Mouse (Mus musculus) heart, embryonic 15.5 days (tissue): Measurements from ENCODE around the gene Stxbp3. TPM values are rescaled to one million over a fixed set of nuclear protein-coding genes. Genes with fewer than 3 reads are reported as not detected.

ENCODE experiments used
- ATAC-seq: fragments of 200-750 bp; cut with Nextera tagmentation; replicated peaks from 2 replicates; pipeline ENCODE4 v1.8.0; 2017; ENCODE audit warnings: low read depth, moderate TSS enrichment; ENCODE audit not compliant: insufficient number of reproducible peaks, insufficient read depth, low FRiP score
- H3K27ac ChIP-seq: fragments of 300-500 bp; sonication (generic); 2 replicates; pipeline ENCODE4 v1.5.1; 2015; ENCODE audit warnings: mild to moderate bottlenecking, inconsistent platforms
- H3K27me3 ChIP-seq: fragments of 300-500 bp; sonication (generic); 2 replicates; pipeline ENCODE4 v1.6.1; 2015; ENCODE audit warnings: inconsistent platforms
- H3K36me3 ChIP-seq: fragments of 300-500 bp; sonication (generic); 2 replicates; pipeline ENCODE4 v1.6.1; 2015; ENCODE audit warnings: mild to moderate bottlenecking, inconsistent platforms
- H3K4me1 ChIP-seq: fragments of 300-500 bp; sonication (generic); replicated peaks from 2 replicates; pipeline ENCODE4 v1.6.1; 2015; ENCODE audit warnings: inconsistent platforms
- H3K4me2 ChIP-seq: fragments of 300-500 bp; sonication (generic); 2 replicates; pipeline ENCODE4 v1.6.1; 2015; ENCODE audit warnings: inconsistent platforms, mild to moderate bottlenecking, moderate library complexity
- H3K4me3 ChIP-seq: fragments of 300-500 bp; sonication (generic); 2 replicates; pipeline ENCODE4 v1.5.1; 2015; ENCODE audit warnings: mild to moderate bottlenecking, inconsistent platforms
- H3K9ac ChIP-seq: fragments of 300-500 bp; sonication (generic); 2 replicates; pipeline ENCODE4 v1.6.1; 2015; ENCODE audit warnings: mild to moderate bottlenecking, inconsistent platforms
- H3K9me3 ChIP-seq: fragments of 300-500 bp; sonication (generic); replicated peaks from 2 replicates; pipeline ENCODE4 v1.6.1; 2016; ENCODE audit warnings: inconsistent platforms
- WGBS: fragments of 180-500 bp; shearing (Covaris S2); methylation state at CpG from one replicate; pipeline ENCODE4 v1.1.7; 2015; ENCODE audit warnings: mixed read lengths; 5-methylcytosine and 5-hydroxymethylcytosine counted together
- polyA plus RNA-seq: library from polyadenylated mRNA; unstranded; fragments of >200 nt; fragmentation: Nextera tagmentation; extraction: Ambion mirVana; gene quantifications from 2 replicates; pipeline ENCODE4 v1.2.1, GENCODE M21; 2015

Stxbp3 gene
- polyA plus RNA-seq, 1 experiment from 2014 or later = 29.9 TPM

GRCm38 (mm10) chr3:108794780-108795179 is 45.5 kb downstream of the Stxbp3 start:
- peaks cover 40% of the 10 kb centered on the region for H3K36me3 ChIP-seq
- no peaks in the 10 kb centered on the region for H3K4me1 ChIP-seq
- no peak overlapping the region for H3K9ac ChIP-seq
- no peaks in the 10 kb centered on the region for H3K27me3 ChIP-seq
- 90% methylated on average over 9 of the region's 9 CpGs for WGBS
- H3K4me2 ChIP-seq = no peak overlapping the region
- no peak for ATAC-seq
- no peaks in the 10 kb centered on the region for H3K9me3 ChIP-seq
- no peak overlapping the region for H3K27ac ChIP-seq
- no peak overlapping the region for H3K4me3 ChIP-seq

- no peak overlapping the region for H3K4me2 ChIP-seq
- H3K9me3 ChIP-seq = no peaks in the 10 kb centered on the region
- ATAC-seq = no peak
- H3K27me3 ChIP-seq = no peaks in the 10 kb centered on the region
- H3K27ac ChIP-seq = no peak overlapping the region
- no peak overlapping the region for H3K9ac ChIP-seq
- peaks cover 4% of the 10 kb centered on the region for H3K4me1 ChIP-seq
- H3K36me3 ChIP-seq = peaks cover 29% of the 10 kb centered on the region
- no peak overlapping the region for H3K4me3 ChIP-seq
These were observed 47.9 kb downstream of the Stxbp3 start for GRCm38 (mm10) chr3:108792420-108792819.

GRCm38 (mm10) chr3:108791054-108791706 is 49.1 kb downstream of the Stxbp3 start:
- Histone ChIP-seq H3K4me2 (no peak overlapping the region), H3K27me3 (no peaks in the 10 kb centered on the region), H3K9me3 (no peaks in the 10 kb centered on the region), H3K27ac (no peak overlapping the region), H3K9ac (no peak overlapping the region), H3K4me1 (peaks cover 4% of the 10 kb centered on the region), H3K36me3 (peaks cover 20% of the 10 kb centered on the region), H3K4me3 (no peak overlapping the region)
- ATAC-seq = no peak
- WGBS = 60% methylated on average over 7 of the region's 7 CpGs

GRCm38 (mm10) chr3:108790499-108790898 is 49.8 kb downstream of the Stxbp3 start:
- H3K4me3 ChIP-seq = no peak overlapping the region
- no peak overlapping the region for H3K4me2 ChIP-seq
- 86% methylated on average over 3 of the region's 3 CpGs for WGBS
- H3K9ac ChIP-seq = no peak overlapping the region
- peaks cover 4% of the 10 kb centered on the region for H3K4me1 ChIP-seq
- ATAC-seq = no peak
- no peaks in the 10 kb centered on the region for H3K9me3 ChIP-seq
- peaks cover 14% of the 10 kb centered on the region for H3K36me3 ChIP-seq
- H3K27ac ChIP-seq = no peak overlapping the region
- no peaks in the 10 kb centered on the region for H3K27me3 ChIP-seq

- ATAC-seq = no peak
- WGBS = 79% methylated on average over 5 of the region's 5 CpGs
- H3K9ac ChIP-seq = no peak overlapping the region
- no peak overlapping the region for H3K4me2 ChIP-seq
- no peak overlapping the region for H3K4me3 ChIP-seq
- no peaks in the 10 kb centered on the region for H3K27me3 ChIP-seq
- H3K4me1 ChIP-seq = peaks cover 4% of the 10 kb centered on the region
- no peak overlapping the region for H3K27ac ChIP-seq
- no peaks in the 10 kb centered on the region for H3K9me3 ChIP-seq
- peaks cover 13% of the 10 kb centered on the region for H3K36me3 ChIP-seq
These were observed 51.0 kb downstream of the Stxbp3 start for GRCm38 (mm10) chr3:108789299-108789698.

- peaks cover 8% of the 10 kb centered on the region for H3K36me3 ChIP-seq
- no peak for ATAC-seq
- WGBS = 84% methylated on average over 4 of the region's 4 CpGs
These were observed 51.9 kb downstream of the Stxbp3 start for GRCm38 (mm10) chr3:108788455-108788794.

GRCm38 (mm10) chr3:108787754-108788454 is 52.4 kb downstream of the Stxbp3 start:
- Histone ChIP-seq H3K36me3 (peaks cover 8% of the 10 kb centered on the region), H3K4me1 (peaks cover 4% of the 10 kb centered on the region), H3K9ac (no peak overlapping the region), H3K4me2 (no peak overlapping the region), H3K27me3 (no peaks in the 10 kb centered on the region), H3K9me3 (no peaks in the 10 kb centered on the region), H3K27ac (no peak overlapping the region), H3K4me3 (no peak overlapping the region)
- 45% methylated on average over 12 of the region's 12 CpGs for WGBS
- ATAC-seq = no peak

More at GRCm38 (mm10) chr3:108788455-108788794, 51.9 kb downstream of the Stxbp3 start:
- peaks cover 4% of the 10 kb centered on the region for H3K4me1 ChIP-seq
- no peak overlapping the region for H3K4me3 ChIP-seq
- H3K27me3 ChIP-seq = no peaks in the 10 kb centered on the region
- no peak overlapping the region for H3K9ac ChIP-seq
- no peaks in the 10 kb centered on the region for H3K9me3 ChIP-seq
- no peak overlapping the region for H3K27ac ChIP-seq
- H3K4me2 ChIP-seq = no peak overlapping the region

GRCm38 (mm10) chr3:108786520-108786919 is 53.8 kb downstream of the Stxbp3 start:
- Histone ChIP-seq H3K27me3 (no peaks in the 10 kb centered on the region), H3K27ac (no peak overlapping the region), H3K4me3 (no peak overlapping the region), H3K4me2 (no peak overlapping the region), H3K9me3 (no peaks in the 10 kb centered on the region), H3K9ac (no peak overlapping the region), H3K4me1 (peaks cover 4% of the 10 kb centered on the region), H3K36me3 (no peaks in the 10 kb centered on the region)
- no peak for ATAC-seq
- WGBS = 61% methylated on average over 6 of the region's 6 CpGs

GRCm38 (mm10) chr3:108782364-108782895 is 57.9 kb downstream of the Stxbp3 start:
- no peak for ATAC-seq
- peaks cover 4% of the 10 kb centered on the region; the same call in 1 of the 2 replicates for H3K4me1 ChIP-seq
- H3K27ac ChIP-seq = peak overlapping the region; percentile 66
- H3K9me3 ChIP-seq = no peaks in the 10 kb centered on the region
- no peak overlapping the region for H3K4me2 ChIP-seq
- H3K27me3 ChIP-seq = no peaks in the 10 kb centered on the region
- no peak overlapping the region for H3K4me3 ChIP-seq
- no peak overlapping the region for H3K9ac ChIP-seq
- no peaks in the 10 kb centered on the region for H3K36me3 ChIP-seq
- 47% methylated on average over 6 of the region's 6 CpGs for whole genome bisulfite sequencing

- H3K9me3 ChIP-seq = no peaks in the 10 kb centered on the region
- H3K27me3 ChIP-seq = no peaks in the 10 kb centered on the region
- peak overlapping the region; percentile 50 for H3K27ac ChIP-seq
- no peak for ATAC-seq
- no peaks in the 10 kb centered on the region for H3K36me3 ChIP-seq
- no peak overlapping the region for H3K4me2 ChIP-seq
- peaks cover 4% of the 10 kb centered on the region; the same call in 1 of the 2 replicates for H3K4me1 ChIP-seq
- WGBS = 55% methylated on average over 5 of the region's 5 CpGs
- H3K9ac ChIP-seq = no peak overlapping the region
- H3K4me3 ChIP-seq = no peak overlapping the region
These were observed 58.4 kb downstream of the Stxbp3 start for GRCm38 (mm10) chr3:108781884-108782270.

GRCm38 (mm10) chr3:108781238-108781883 is 59.0 kb downstream of the Stxbp3 start:
- Histone ChIP-seq H3K27ac (peak overlapping the region; percentile 50), H3K36me3 (no peaks in the 10 kb centered on the region), H3K9me3 (no peaks in the 10 kb centered on the region), H3K4me2 (no peak overlapping the region), H3K9ac (no peak overlapping the region), H3K4me1 (peaks cover 4% of the 10 kb centered on the region; the same call in 1 of the 2 replicates), H3K4me3 (no peak overlapping the region), H3K27me3 (no peaks in the 10 kb centered on the region)
- ATAC-seq = peak; percentile 67
- 54% methylated on average over 10 of the region's 10 CpGs for WGBS
